Mouse (Mus musculus) intestine, postnatal 0 days (tissue): Measurements from ENCODE around the gene A630095N17Rik. TPM values are rescaled to one million over a fixed set of nuclear protein-coding genes. Genes with fewer than 3 reads are reported as not detected.

Experiments used
- ATAC-seq: fragments of 200-750 bp; cut with Nextera tagmentation; 2 replicates; pipeline ENCODE4 v1.8.0; 2017; ENCODE audit warnings: mild to moderate bottlenecking, moderate TSS enrichment, moderate library complexity
- H3K27ac ChIP-seq: fragments of 300-500 bp; sonication (generic); 2 replicates; pipeline ENCODE4 v1.5.1; 2014; ENCODE audit warnings: mild to moderate bottlenecking, low read depth, low read length, moderate library complexity
- H3K27me3 ChIP-seq: fragments of 300-500 bp; sonication (generic); replicated peaks from 2 replicates; pipeline ENCODE4 v1.6.1; 2014; ENCODE audit warnings: low read length, mixed read lengths; ENCODE audit not compliant: control insufficient read depth, insufficient read depth
- H3K36me3 ChIP-seq: fragments of 300-500 bp; sonication (generic); 2 replicates; pipeline ENCODE4 v1.6.1; 2014; ENCODE audit warnings: mild to moderate bottlenecking, moderate library complexity; ENCODE audit not compliant: control insufficient read depth, insufficient read depth
- H3K4me1 ChIP-seq: fragments of 300-500 bp; sonication (generic); replicated peaks from 2 replicates; pipeline ENCODE4 v1.6.1; 2014; ENCODE audit warnings: antibody characterized with exemption, low read length, mixed read lengths; ENCODE audit not compliant: control insufficient read depth, insufficient read depth
- H3K4me2 ChIP-seq: fragments of 300-500 bp; sonication (generic); replicated peaks from 2 replicates; pipeline ENCODE4 v1.6.1; 2014; ENCODE audit warnings: low read depth, mild to moderate bottlenecking, moderate library complexity
- H3K4me3 ChIP-seq: fragments of 300-500 bp; sonication (generic); 2 replicates; pipeline ENCODE4 v1.5.1; 2014; ENCODE audit warnings: low read depth, low read length
- H3K9ac ChIP-seq: fragments of 300-500 bp; sonication (generic); 2 replicates; pipeline ENCODE4 v1.6.1; 2014; ENCODE audit warnings: mild to moderate bottlenecking, low read depth, low read length
- H3K9me3 ChIP-seq: fragments of 300-500 bp; sonication (generic); 2 replicates; pipeline ENCODE4 v1.6.1; 2016; ENCODE audit warnings: mixed run types; ENCODE audit not compliant: control insufficient read depth
- CTCF ChIP-seq: sonication (generic); IDR thresholded peaks from 2 replicates; pipeline ENCODE4 v1.5.1; 2016; ENCODE audit warnings: low read depth, mild to moderate bottlenecking, control low read depth, antibody characterized with exemption, moderate library complexity
- WGBS: fragments of 180-500 bp; shearing (Covaris S2); extraction: QIAGEN DNeasy Blood & Tissue Kit; methylation state at CpG from one replicate; pipeline ENCODE4 v1.1.7; 2014; 5-methylcytosine and 5-hydroxymethylcytosine counted together
- polyA plus RNA-seq: library from polyadenylated mRNA; unstranded; fragments of >200 nt; fragmentation: Nextera tagmentation; extraction: Ambion mirVana; gene quantifications from 2 replicates; pipeline ENCODE4 v1.2.1, GENCODE M21; 2015

Gene A630095N17Rik
- polyA plus RNA-seq, 1 experiment from 2014 or later, result not detected

- no peak for TF ChIP-seq CTCF
Observed at GRCm38 (mm10) chr1:75261278-75261677, 29.4 kb upstream of the A630095N17Rik start.

GRCm38 (mm10) chr1:75255516-75256046 is 23.7 kb upstream of the A630095N17Rik start:
- WGBS, result 58% methylated on average over 10 of the region's 10 CpGs
- no peaks in the 10 kb centered on the region for H3K4me1 ChIP-seq
- no peak for TF ChIP-seq CTCF
- no peak for ATAC-seq
- no peak overlapping the region for H3K27ac ChIP-seq
- no peak overlapping the region for H3K4me3 ChIP-seq
- no peak overlapping the region for H3K9ac ChIP-seq
- H3K9me3 ChIP-seq, result no peaks in the 10 kb centered on the region
- no peak overlapping the region for H3K4me2 ChIP-seq
- no peaks in the 10 kb centered on the region for H3K36me3 ChIP-seq
- no peaks in the 10 kb centered on the region for H3K27me3 ChIP-seq

More at GRCm38 (mm10) chr1:75261278-75261677, 29.4 kb upstream of the A630095N17Rik start:
- no peak for ATAC-seq
- H3K9ac ChIP-seq, result no peak overlapping the region
- no peaks in the 10 kb centered on the region for H3K36me3 ChIP-seq
- no peaks in the 10 kb centered on the region for H3K9me3 ChIP-seq
- H3K4me2 ChIP-seq, result no peak overlapping the region
- H3K4me1 ChIP-seq, result no peaks in the 10 kb centered on the region
- H3K4me3 ChIP-seq, result no peak overlapping the region
- no peak overlapping the region for H3K27ac ChIP-seq
- peaks cover 37% of the 10 kb centered on the region for H3K27me3 ChIP-seq

- no peak for TF ChIP-seq CTCF
- Histone ChIP-seq H3K4me1 (no peaks in the 10 kb centered on the region), H3K9me3 (no peaks in the 10 kb centered on the region), H3K4me3 (no peak overlapping the region), H3K36me3 (no peaks in the 10 kb centered on the region), H3K4me2 (no peak overlapping the region), H3K9ac (no peak overlapping the region), H3K27me3 (no peaks in the 10 kb centered on the region), H3K27ac (no peak overlapping the region)
- ATAC-seq, result no peak
- 73% methylated on average over 8 of the region's 8 CpGs for WGBS
Observed at GRCm38 (mm10) chr1:75254625-75255013, 22.7 kb upstream of the A630095N17Rik start.

GRCm38 (mm10) chr1:75253849-75254624 is 22.1 kb upstream of the A630095N17Rik start:
- Histone ChIP-seq H3K27me3 (no peaks in the 10 kb centered on the region), H3K9me3 (no peaks in the 10 kb centered on the region), H3K27ac (no peak overlapping the region; the same call in 1 of the 2 replicates), H3K4me3 (no peak overlapping the region), H3K9ac (no peak overlapping the region), H3K4me2 (no peak overlapping the region), H3K36me3 (no peaks in the 10 kb centered on the region), H3K4me1 (no peaks in the 10 kb centered on the region)
- WGBS, result 60% methylated on average over 16 of the region's 16 CpGs
- peak; percentile 94 for TF ChIP-seq CTCF
- no peak for ATAC-seq

- Histone ChIP-seq H3K27me3 (no peaks in the 10 kb centered on the region), H3K36me3 (no peaks in the 10 kb centered on the region), H3K27ac (no peak overlapping the region), H3K4me2 (no peak overlapping the region), H3K9me3 (no peaks in the 10 kb centered on the region), H3K9ac (no peak overlapping the region), H3K4me1 (no peaks in the 10 kb centered on the region), H3K4me3 (no peak overlapping the region)
- WGBS, result 80% methylated on average over 16 of the region's 16 CpGs
- ATAC-seq, result no peak
- peak; percentile 32 for TF ChIP-seq CTCF
Observed at GRCm38 (mm10) chr1:75253029-75253428, 21.1 kb upstream of the A630095N17Rik start.

GRCm38 (mm10) chr1:75252308-75252707 is 20.4 kb upstream of the A630095N17Rik start:
- no peak overlapping the region for H3K9ac ChIP-seq
- H3K9me3 ChIP-seq, result no peaks in the 10 kb centered on the region
- ATAC-seq, result no peak
- H3K4me2 ChIP-seq, result no peak overlapping the region
- no peak overlapping the region for H3K4me3 ChIP-seq
- TF ChIP-seq CTCF, result no peak
- no peaks in the 10 kb centered on the region for H3K4me1 ChIP-seq
- WGBS, result 74% methylated on average over 13 of the region's 13 CpGs
- H3K36me3 ChIP-seq, result no peaks in the 10 kb centered on the region
- no peaks in the 10 kb centered on the region for H3K27me3 ChIP-seq
- no peak overlapping the region for H3K27ac ChIP-seq
